Mouse (Mus musculus): ENCODE results near the gene 0610009B22Rik.
"Not testable (repeated sequence)": the region's sequence is repeated elsewhere in the genome, so short reads cannot be mapped to it uniquely, and the experiment has no call there.

0610009B22Rik gene

DNA sequence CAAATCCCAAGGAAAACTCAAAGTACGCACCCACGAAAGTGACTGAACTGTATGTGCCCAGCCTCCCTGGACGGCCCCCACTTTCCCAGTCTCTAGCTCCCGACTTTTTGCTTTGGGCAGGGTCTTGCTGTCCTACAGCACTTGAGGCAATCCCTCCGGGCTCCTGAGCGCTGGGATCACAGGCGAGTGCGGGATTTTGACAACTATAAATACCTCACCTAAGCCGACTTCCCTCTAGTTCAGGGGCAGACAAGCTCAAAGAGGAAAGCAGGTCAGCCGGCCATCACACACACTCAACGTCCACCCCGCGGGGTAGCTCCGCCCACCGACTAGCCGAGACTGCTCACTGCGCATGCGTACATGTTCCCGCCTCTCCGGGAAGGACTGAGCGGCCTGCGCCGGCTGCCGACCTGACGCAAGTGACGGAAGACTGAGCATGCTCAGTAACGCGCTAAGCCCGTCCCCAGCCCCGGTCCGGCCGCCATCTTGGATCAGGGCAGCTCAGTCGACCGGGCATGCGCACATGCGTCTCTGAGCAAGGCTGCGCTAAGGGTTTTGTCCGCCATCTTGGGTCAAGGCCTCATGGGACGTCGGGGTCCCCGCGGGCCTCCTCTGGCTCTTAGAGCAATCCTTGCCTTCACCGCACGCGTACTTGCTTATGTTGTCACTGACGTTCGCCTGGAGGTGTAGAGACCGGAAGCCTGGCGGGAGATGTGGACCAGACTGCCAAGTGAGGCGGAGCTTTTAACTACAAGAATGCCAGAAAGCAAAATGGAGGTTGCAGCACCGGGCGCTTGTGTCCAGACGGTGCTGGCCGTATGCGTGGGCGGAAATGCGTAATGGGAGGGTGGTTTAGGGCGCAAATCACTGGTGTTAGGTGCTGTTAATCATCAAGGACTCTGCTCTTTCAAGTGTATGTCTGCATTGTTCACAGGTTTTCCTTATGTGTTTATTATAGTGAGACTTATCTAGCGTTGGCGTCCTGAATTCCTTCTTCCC is at the start of gene 0610009B22Rik:
Gene 0610009B22Rik, minus strand, starts transcription at position 545 of the 999 bp plus-strand sequence.
- peak; percentile 99 for DNase-seq (ENCODE audit: low read depth, low spot score)

DNA sequence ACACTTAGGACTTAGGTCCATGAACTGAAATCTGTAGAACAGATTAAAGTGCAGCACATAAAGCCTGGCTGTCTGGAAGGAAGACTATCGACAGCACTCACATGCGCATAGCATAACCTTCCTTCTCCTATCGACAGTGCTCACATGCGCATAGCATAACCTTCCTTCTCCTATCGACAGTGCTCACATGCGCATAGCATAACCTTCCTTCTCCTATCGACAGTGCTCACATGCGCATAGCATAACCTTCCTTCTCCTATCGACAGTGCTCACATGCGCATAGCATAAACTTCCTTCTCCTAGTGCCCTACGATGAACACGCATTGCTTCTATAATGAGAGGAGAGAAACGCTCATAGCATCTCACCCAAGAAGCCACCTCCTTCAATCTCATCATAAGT is 45.5 kb upstream of the 0610009B22Rik start:
- not testable (repeated sequence) for DNase-seq (ENCODE audit: low read depth, low spot score)

DNA sequence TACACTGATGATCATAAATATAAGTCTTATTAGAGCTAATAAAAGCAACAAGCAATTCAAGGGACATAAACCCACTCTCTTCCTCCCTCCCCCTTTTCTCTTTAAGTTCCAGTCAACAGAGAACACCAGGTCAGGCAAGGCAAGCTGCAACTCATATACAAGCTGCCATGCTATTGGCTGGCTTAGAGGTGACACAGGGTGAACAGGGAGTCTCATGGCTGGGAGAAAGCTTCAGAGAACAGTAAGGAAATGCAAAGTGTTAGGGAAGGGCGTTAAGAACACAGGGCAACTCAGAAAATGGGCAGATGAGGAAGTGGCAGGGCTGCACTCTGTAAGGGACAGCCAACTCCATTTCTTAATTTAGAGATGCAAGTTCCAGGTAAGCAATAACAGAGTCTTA is 44.2 kb upstream of the 0610009B22Rik start:
- DNase-seq (ENCODE audit: low read depth, low spot score), result no peak

DNA sequence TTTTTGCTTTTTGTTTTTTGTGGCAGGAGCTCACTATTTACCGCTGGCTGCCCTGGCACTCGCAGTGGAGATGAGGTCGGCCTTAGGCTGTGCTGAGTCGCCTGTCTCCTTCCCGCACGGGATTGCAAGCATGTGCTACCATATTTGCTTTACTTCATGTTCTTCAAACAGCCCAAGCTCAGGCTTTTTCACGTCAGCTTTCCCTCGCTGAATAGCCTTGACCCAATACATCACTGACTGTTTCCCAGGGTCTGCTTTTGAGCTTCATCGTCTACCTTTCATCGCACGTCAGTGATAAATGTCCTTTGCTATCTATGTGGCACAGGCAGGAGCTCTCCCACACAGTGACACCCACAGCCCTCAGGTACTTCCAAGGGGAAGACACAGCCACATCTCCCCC is 32.4 kb upstream of the 0610009B22Rik start:
- no peak for DNase-seq (ENCODE audit: low read depth, low spot score)

DNA sequence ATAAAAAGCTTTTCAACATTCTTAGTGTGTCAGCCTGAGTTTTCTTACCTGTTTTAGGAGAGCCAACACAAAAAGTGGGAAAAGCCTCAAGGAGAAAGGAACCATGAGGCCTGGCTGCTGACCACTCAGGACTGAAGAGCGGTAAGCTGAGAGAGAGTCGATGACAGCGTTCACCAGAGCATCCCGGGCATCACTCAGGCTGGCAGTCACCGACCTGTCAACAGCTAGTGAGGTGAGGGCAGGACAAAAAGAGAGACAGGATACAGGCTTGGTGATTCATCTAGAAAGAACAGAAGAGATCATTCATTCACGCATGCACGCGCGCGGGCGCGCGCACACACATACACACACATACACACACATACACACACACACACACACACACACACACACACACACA is 18.4 kb upstream of the 0610009B22Rik start:
- DNase-seq (ENCODE audit: low read depth, low spot score), result no peak

DNA sequence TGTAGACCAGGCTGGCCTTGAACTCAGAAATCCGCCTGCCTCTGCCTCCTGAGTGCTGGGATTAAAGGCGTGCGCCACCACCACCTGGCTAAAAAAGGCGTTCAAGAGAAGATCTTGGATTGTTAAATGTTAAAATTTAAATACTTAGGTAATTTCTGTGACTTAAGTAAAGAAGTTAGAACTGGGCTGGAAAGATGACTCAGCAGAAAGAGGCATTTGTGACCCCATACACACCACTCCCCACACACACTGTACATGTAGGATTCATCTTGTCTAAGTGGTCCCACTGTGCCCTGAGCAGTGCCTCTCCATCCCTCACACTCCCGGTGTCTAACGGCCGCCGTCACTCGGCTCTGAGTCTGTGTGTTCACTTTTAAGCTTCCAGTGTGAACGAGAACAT is 17.8 kb upstream of the 0610009B22Rik start:
- DNase-seq (ENCODE audit: low read depth, low spot score), result no peak

DNA sequence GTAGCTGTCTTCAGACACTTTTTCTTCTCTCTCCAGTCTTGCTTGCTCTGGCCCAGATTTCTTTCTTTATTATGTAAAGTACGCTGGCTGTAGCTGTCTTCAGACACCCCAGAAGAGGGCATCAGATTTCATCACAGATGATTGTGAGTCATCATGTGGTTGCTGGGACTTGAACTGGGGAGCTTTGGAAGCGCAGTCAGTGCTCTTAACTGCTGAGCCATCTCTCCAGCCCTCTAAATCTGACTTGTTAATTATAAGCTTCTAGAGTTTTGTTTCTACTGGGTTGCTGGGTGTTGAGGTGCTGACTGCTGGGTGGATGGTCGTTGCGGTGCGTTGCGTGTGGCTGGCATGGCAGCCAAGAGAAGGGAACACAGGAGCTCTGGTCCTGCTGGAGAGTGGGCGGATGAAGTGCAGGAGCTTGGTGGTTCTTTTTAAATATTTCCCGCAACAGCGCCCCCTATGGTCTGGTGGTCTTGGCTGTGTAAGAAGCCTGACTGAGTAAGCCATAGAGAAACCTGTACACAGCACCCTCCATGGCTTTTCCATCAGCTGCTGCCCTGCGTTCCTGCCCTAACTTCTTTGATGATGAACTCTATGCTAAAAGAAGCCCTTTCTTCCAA is 14.8 kb upstream of the 0610009B22Rik start:
- DNase-seq (ENCODE audit: low read depth, low spot score), result peak; percentile 81

DNA sequence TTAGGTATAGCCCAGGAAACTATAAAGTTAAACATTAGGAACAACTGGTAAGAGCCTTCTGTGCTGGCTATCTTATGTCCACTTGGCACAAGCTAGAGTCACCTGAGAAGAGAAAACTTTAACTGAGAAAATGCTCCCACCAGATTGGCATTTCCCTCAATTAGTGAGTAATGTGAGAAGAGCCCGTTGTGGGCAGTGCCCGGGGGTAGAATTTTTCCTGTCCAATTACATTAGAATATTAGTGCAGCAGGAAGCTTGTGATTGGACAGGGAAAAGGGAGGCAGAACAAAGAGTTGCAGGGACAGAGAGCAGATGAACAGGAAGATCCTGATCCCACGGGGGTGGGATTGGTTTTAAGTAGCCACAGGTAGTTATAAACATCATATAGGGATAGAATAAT is 14.2 kb upstream of the 0610009B22Rik start:
- peak; percentile 55 for DNase-seq (ENCODE audit: low read depth, low spot score)

DNA sequence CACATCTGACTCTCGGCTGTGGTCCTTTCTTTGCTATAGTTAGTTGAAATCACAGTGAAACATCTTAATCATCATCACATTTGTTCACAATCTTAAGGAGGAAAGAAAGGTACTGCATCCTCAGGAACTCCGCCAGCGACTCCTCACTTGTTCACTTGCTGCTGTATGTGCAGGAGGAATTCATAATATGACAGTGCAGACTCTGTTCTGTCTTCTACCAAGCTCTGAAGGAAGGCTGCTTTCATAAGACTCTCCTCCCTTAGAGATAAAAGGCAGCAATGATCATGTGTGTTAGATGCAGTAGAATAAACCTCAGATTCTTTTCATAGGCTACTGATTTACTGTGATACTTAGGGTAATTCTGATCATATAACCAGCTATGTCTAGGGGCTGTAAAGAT is 6.3 kb upstream of the 0610009B22Rik start:
- DNase-seq (ENCODE audit: low read depth, low spot score), result no peak

DNA sequence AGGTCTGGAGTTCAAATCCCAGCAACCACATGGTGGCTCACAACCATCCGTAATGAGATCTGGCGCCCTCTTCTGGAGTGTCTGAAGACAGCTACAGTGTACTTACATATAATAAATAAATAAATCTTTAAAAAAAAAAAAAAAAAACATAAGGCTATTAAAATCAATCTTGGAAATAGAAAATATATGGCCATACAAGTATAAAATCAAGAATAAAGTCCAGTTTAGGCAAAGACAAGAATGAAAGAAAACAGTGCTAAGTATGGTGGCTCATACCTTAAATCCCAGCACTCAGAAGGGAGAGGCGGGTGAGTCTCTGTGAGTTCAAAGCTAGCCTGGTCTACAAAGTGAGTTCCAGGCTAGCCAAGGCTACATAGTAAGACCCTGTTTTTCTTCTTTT is 1.9 kb upstream of the 0610009B22Rik start:
- DNase-seq (ENCODE audit: low read depth, low spot score), result not testable (repeated sequence)

DNA sequence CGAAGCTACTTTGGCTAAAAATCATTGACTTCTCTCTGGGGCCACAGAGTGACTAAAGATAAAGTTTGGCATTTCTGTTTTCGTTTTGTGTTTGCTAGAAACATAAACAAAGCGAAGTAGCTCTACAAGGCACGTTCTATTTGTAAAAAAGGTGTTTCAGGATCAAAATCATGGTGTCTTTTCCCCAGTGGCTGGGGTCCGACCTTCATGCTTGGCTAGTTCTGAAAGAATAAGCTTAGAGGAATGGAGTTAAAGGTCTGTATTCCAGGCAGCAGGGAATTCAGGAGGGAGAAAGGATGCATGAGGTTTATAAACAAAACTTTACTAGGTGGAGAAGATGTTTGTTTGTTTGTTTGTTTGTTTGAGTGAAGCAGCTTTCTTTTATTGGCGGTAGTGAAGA is 669 bp upstream of the 0610009B22Rik start:
- no peak for DNase-seq (ENCODE audit: low read depth, low spot score)

DNA sequence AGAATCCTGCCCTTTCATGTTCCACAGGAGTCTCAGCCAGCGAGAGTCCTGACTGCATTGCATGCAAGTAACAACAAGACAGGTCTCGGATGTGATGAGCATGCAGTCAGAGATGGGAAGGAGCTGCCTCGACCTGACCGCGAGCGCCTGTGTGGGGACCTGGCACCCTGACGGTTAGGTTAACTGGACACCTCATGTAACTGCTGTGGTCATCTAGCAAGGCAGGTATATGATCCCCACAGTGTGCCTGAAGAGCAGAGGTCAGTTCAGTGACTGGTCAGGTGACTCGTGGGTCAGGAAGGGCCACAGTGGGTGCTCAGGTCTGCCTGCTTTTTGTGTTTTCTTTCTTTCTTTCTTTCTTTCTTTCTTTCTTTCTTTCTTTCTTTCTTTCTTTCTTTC is 6.7 kb downstream of the 0610009B22Rik start:
- no peak for DNase-seq (ENCODE audit: low read depth, low spot score)

DNA sequence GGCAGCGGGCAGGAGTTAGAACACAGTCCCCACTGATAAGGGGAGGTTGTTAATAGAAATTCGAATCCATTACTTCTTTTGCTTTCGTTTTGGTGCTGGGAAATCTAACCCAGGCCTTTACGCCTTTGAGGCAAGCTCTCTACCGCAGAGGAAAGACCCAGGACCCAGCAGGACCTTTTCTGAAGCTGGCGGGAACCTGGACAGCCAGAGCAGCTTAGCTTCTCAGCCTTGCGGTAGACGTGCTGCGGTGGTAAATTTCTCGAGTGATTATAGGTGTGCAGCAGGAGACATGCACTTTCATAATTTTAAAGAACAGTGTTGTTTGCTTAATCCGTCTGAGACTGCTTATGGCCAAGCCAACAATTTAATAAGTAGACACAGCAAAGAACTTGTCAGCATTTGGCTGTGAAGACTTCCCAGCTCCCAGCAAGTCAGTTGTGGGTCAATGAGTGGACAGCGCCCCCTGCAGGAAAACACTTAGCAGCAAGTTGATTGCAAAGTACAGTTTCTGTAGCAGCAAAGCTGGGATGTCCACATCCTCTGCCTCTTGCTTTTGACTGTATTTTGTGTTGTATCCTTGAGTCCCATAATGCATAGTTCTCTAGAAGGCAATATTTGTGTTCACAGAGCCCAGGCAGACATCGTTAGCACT is 7.2 kb downstream of the 0610009B22Rik start:
- peak; percentile 88 for DNase-seq (ENCODE audit: low read depth, low spot score)

DNA sequence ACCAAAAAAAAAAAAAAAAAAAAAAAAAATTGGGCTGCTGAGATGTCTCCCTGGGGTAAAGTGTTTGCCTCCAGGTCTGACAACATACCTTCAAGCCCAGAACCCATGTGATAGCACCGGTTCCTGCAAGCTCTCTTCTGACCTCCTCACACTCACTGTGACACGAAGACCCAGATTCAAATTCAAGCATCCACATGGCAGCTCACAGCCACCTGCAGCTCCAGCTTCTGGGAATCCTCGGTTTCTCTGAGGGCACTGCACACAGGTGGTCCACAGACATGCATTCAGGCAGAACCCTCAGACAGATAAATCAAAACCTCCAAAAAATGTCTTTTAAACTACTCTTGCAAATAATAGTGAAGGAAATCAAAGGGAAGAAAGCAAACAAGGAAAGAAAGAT is 9.2 kb downstream of the 0610009B22Rik start:
- DNase-seq (ENCODE audit: low read depth, low spot score), result no peak

DNA sequence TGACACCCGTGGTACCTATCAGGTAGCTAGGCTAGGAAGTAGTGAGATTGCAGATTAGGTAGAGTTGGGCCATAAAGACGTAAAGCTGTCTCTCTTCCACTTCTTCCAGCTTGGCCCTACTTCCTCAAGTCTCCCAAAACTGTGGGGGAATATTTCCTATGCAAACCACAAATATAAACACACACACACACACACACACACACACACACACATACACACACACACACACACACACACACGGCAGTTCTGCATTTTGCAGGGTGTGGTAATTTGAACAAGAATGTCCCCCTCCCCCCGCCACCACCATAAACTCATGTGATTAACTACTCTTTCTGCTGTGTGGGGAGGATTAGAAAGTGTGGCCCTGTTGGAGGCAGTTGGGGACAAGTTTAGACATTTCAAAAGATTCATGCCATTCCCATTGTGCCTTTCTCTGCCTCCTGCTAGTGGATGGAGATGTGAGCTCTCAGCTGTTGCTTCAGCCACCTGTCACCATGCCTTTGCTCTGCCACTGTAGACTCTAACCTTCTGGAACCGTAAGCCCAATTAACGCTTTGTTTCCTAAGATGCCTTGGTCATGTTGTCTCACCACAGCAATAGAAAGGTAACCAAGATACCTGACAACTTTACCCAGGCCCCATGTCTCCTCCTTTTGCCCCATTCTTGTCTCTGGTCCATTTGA is 10.8 kb downstream of the 0610009B22Rik start:
- no peak for DNase-seq (ENCODE audit: low read depth, low spot score)

DNA sequence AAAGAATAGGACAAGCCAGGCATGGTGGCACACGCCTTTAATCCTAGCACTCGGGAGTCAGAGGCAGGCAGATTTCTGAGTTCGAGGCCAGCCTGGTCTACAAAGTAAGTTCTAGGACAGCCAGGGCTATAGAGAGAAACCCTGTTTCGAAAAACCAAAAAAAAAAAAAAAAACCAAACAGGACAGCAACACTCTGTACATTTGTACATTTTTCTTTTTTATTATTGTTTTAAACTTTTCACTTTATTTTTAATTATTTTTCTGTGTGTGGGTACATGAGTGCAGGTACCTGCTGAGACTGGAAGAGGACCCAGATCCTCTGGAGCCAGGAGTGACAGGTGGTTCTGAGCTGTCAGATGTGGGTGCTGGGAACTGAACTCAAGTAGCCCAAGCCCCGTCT is 13.3 kb downstream of the 0610009B22Rik start:
- DNase-seq (ENCODE audit: low read depth, low spot score), result no peak

DNA sequence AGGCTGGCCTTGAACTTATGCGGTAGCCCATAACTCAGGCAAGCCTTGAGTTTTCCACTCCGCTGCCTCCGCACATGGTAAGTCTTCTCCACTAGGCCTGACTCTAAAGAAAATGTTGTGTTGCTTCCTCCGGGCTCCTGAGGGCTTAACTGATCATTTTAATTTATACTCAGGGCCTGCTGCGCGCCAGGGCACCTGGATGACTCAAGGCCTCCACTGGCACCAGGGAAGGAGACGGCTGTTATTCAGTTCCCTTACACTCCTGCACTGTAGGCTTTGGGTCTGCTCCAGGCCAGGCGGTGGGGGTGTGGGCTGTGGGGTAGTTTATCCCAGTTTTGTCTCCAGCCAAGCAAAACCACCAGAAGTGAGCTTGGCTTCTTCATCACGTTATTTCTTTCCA is 15.4 kb downstream of the 0610009B22Rik start:
- DNase-seq (ENCODE audit: low read depth, low spot score), result no peak

DNA sequence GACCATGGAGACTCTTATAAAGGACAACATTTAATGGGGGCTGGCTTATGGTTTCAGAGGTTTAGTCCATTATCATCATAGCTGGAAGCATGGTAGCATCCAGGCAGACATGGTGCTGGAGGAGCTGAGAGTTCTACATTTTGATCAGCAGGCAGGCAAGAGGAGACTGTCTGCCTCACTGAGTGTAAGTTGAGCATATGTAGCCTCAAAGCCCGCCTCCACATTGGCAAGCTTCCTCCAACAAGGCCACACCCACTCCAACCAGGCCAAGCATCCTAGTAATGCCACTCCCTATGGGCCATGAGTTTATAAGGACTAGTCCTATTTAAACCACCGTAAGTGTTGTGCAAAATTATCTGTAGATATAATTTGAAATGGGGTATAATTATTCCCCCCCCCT is 17.3 kb downstream of the 0610009B22Rik start:
- DNase-seq (ENCODE audit: low read depth, low spot score), result peak; percentile 88

DNA sequence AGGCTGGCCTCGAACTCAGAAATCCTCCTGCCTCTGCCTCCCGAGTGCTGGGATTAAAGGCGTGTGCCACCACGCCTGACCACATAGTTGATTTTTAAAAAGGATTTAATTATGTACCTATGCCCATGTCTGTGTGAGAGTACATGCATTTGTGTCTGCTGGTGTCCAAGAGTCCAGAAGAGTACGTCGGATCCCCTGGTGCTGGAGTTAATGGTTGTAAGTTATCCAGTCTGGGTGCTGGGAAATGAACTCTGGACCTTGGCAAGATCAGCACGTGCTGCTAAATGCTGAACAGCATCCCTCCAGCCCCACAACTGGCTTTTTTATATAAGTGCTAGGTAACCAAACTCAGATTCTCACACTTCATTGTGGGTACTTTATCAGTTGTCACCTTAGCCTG is 17.8 kb downstream of the 0610009B22Rik start:
- DNase-seq (ENCODE audit: low read depth, low spot score), result no peak

DNA sequence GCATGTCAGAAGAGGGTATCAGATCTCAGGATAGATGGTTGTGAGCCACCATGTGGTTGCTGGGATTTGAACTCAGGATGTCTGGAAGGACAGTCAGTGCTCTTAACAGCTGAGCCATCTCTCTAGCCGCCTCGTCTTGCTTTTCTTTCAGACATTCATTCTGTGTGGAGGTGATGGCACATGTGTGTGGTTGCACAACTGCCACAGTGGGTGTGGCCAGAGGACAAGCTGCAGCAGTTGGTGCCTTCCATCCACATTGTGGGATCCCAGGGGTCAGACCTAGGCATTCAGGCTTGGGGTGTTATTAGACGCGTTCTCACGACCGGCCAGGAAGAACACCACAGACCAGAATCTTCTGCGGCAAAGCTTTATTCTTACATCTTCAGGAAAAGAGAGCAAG is 23.9 kb downstream of the 0610009B22Rik start:
- DNase-seq (ENCODE audit: low read depth, low spot score), result not testable (repeated sequence)

DNA sequence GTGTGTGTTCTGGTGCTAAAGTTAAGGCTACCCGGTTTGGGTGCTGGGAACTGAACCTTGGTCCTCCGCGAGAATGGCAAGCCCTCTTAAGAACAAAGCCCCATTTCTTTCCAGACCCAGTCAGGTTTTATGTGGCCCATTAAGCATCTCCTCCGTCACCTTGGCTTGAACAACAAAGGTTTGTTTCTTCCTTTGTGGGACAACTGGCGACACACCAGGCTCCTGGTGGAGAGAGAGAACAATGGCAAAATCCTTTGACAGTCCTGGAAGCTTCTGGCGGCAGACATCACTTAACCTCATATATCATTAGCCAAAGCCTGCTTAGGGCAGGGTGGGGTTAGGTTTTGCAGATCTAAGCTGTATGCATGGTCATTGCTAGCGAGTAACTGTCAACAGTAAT is 26.0 kb downstream of the 0610009B22Rik start:
- DNase-seq (ENCODE audit: low read depth, low spot score), result no peak

DNA sequence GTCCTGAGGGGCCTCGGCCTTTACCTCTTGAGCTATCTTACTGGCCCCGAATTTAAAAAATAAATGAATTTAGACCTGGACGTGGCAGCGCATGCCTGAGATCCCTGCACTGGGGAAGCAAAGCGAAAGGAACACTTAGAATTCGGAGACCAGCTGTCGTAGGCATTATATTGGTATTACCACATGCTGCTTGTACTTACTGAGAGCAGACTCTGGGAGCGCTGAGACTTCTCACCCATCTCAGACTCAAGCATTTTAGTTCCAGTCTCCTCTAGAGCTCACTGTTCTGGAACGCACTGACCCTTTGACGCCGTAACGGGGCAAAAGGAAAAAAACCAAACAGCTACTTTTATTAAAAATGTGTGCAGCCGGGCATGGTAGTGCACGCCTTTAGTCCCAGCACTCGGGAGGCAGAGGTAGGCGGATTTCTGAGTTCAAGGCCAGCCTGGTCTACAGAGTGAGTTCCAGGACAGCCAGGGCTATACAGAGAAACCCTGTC is 26.8 kb downstream of the 0610009B22Rik start:
- no peak for DNase-seq (ENCODE audit: low read depth, low spot score)

Data from 3T3-L1 (cell line).